Mouse (Mus musculus): ENCODE results near the gene Bicd2. TPM values are rescaled to one million over a fixed set of nuclear protein-coding genes. Genes with fewer than 3 reads are reported as not detected.

The Bicd2 gene
- total RNA-seq, 2 experiments from 2014 or later = 44.5 to 45.7 TPM

GRCm38 (mm10) chr13:49322169-49322568 is 19.2 kb upstream of the Bicd2 start:
- intact Hi-C loops (cut with DNase I) = no loop called here
- no peak for DNase-seq (ENCODE audit: extremely low spot score in 1 of 2, low spot score in 2 of 2)

- intact Hi-C loops (cut with DNase I) = no loop called here
- no peak for DNase-seq (ENCODE audit: extremely low spot score in 1 of 2, low spot score in 2 of 2)
Observed at GRCm38 (mm10) chr13:49322739-49323138, 18.6 kb upstream of the Bicd2 start.

- DNase-seq (ENCODE audit: extremely low spot score in 1 of 2, low spot score in 2 of 2) = no peak
- intact Hi-C loops (cut with DNase I) = no loop called here
Observed at GRCm38 (mm10) chr13:49324871-49325270, 16.5 kb upstream of the Bicd2 start.

GRCm38 (mm10) chr13:49326246-49327206 is 14.9 kb upstream of the Bicd2 start:
- intact Hi-C loops (cut with DNase I) = no loop called here

GRCm38 (mm10) chr13:49328101-49328500 is 13.3 kb upstream of the Bicd2 start:
- intact Hi-C loops (cut with DNase I) = no loop called here
- no peak for DNase-seq (ENCODE audit: extremely low spot score in 1 of 2, low spot score in 2 of 2)

More at GRCm38 (mm10) chr13:49326246-49327206, 14.9 kb upstream of the Bicd2 start:
- peak in 1 of 2 experiments; percentile 56 for DNase-seq (ENCODE audit: extremely low spot score in 1 of 2, low spot score in 2 of 2)

GRCm38 (mm10) chr13:49333250-49333649 is 8.1 kb upstream of the Bicd2 start:
- DNase-seq (ENCODE audit: extremely low spot score in 1 of 2, low spot score in 2 of 2) = no peak
- intact Hi-C loops (cut with DNase I) = no loop called here

- DNase-seq (ENCODE audit: extremely low spot score in 1 of 2, low spot score in 2 of 2) = no peak
- intact Hi-C loops (cut with DNase I) = no loop called here
Observed at GRCm38 (mm10) chr13:49335077-49335982, 6.1 kb upstream of the Bicd2 start.

GRCm38 (mm10) chr13:49338893-49339546 is 2.4 kb upstream of the Bicd2 start:
- peak in 1 of 2 experiments; percentile 63 for DNase-seq (ENCODE audit: extremely low spot score in 1 of 2, low spot score in 2 of 2)
- intact Hi-C loops (cut with DNase I) = no loop called here

- intact Hi-C loops (cut with DNase I) = loop anchor here (2.0 to 5.0 kb wide), 2 partner anchors 37 to 80 kb away; partner anchors contain the start of gene Ippk
- DNase-seq (ENCODE audit: extremely low spot score in 1 of 2, low spot score in 2 of 2) = no peak
Observed at GRCm38 (mm10) chr13:49341831-49342722, 692 bp downstream of the Bicd2 start.

GRCm38 (mm10) chr13:49342723-49343100 is 1.3 kb downstream of the Bicd2 start:
- intact Hi-C loops (cut with DNase I) = loop anchor here (2.0 to 5.0 kb wide), 2 partner anchors 36 to 80 kb away; partner anchors contain the start of gene Ippk
- no peak for DNase-seq (ENCODE audit: extremely low spot score in 1 of 2, low spot score in 2 of 2)

GRCm38 (mm10) chr13:49344567-49344966 is 3.2 kb downstream of the Bicd2 start:
- no peak for DNase-seq (ENCODE audit: extremely low spot score in 1 of 2, low spot score in 2 of 2)
- intact Hi-C loops (cut with DNase I) = loop anchor here (5.0 kb wide), 1 partner anchor 78 kb away; the partner anchor contains the start of gene Ippk

GRCm38 (mm10) chr13:49345476-49345875 is 4.1 kb downstream of the Bicd2 start:
- intact Hi-C loops (cut with DNase I) = no loop called here
- no peak for DNase-seq (ENCODE audit: extremely low spot score in 1 of 2, low spot score in 2 of 2)

- no peak for DNase-seq (ENCODE audit: extremely low spot score in 1 of 2, low spot score in 2 of 2)
- intact Hi-C loops (cut with DNase I) = no loop called here
Observed at GRCm38 (mm10) chr13:49348522-49348921, 7.1 kb downstream of the Bicd2 start.

- DNase-seq (ENCODE audit: extremely low spot score in 1 of 2, low spot score in 2 of 2) = no peak
- intact Hi-C loops (cut with DNase I) = no loop called here
Observed at GRCm38 (mm10) chr13:49349335-49349734, 8.0 kb downstream of the Bicd2 start.

- intact Hi-C loops (cut with DNase I) = no loop called here
- no peak for DNase-seq (ENCODE audit: extremely low spot score in 1 of 2, low spot score in 2 of 2)
Observed at GRCm38 (mm10) chr13:49349836-49350505, 8.6 kb downstream of the Bicd2 start.

GRCm38 (mm10) chr13:49352581-49353159 is 11.3 kb downstream of the Bicd2 start:
- peak in 1 of 2 experiments; percentile 32 for DNase-seq (ENCODE audit: extremely low spot score in 1 of 2, low spot score in 2 of 2)
- intact Hi-C loops (cut with DNase I) = no loop called here

- intact Hi-C loops (cut with DNase I) = no loop called here
- DNase-seq (ENCODE audit: extremely low spot score in 1 of 2, low spot score in 2 of 2) = no peak
Observed at GRCm38 (mm10) chr13:49353422-49353821, 12.0 kb downstream of the Bicd2 start.
